Mouse (Mus musculus): ENCODE data around the gene Apom.
A peak's percentile ranks its signal among the peaks of the same experiment; 100 is the strongest.

The Apom gene

DNA sequence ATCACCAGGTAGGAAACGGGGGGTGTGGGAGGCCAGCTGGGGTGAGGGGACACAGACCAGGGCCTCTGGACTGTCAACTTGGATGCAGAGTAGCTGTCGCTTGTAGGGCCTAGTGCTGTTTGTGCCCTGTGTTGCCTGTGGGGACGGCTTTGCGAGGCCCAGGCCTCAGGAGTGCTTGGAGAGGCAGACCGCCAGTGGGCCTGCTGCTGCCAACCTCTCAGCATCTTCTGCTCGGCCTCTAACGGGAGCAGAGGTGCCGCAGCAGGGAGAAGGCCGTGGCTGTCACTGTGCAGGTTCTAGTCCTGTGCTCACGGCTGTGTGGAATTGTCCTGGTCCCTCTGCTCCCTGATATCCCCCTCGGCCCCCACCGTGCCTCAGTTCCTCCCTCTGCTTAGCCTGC is 35.3 kb downstream of the Apom start:
- DNase-seq (ENCODE audit: low read depth) = no peak

DNA sequence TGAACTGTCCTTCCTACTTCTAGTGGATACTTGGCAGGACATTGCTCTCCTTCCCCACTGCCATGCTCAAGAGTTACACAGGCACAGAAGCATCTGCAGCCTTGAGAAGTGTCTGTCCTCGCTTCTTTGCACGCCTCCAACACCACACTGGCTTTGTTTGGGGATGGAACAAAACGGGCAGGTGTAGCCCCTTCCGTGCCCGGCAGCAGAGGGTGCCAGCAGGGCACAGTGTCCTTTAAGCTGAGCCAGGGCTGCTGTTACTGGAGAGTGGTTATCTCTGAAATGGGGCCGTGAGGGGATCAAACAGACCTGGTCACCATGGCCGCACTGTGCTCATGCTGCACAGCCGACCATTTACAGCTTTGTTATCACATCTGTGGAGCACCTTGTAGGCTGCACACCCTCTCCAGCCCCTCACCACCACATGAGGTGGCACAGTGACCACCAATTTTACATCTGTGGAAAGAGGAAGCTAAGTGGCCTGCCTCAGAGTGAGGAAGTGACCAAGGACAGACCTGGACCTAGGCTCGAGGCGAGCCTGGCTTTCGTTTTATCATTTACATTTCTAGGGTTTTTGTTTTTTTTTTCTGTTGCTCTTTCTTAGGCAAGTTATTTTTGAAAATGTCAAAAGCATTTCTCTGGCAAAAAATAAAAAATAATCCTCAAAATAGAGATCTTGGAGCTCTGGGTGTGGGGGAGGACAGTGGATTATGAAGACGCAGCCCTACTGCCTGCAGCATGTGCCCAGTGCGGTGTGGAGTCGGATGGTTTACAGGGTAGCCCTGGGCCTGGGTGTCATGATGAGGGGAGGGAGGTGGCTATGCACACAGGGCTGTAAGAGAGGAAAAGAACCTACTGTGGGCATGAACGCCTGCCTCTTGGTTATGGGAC is 37.1 kb downstream of the Apom start:
- DNase-seq (ENCODE audit: low read depth) = no peak

DNA sequence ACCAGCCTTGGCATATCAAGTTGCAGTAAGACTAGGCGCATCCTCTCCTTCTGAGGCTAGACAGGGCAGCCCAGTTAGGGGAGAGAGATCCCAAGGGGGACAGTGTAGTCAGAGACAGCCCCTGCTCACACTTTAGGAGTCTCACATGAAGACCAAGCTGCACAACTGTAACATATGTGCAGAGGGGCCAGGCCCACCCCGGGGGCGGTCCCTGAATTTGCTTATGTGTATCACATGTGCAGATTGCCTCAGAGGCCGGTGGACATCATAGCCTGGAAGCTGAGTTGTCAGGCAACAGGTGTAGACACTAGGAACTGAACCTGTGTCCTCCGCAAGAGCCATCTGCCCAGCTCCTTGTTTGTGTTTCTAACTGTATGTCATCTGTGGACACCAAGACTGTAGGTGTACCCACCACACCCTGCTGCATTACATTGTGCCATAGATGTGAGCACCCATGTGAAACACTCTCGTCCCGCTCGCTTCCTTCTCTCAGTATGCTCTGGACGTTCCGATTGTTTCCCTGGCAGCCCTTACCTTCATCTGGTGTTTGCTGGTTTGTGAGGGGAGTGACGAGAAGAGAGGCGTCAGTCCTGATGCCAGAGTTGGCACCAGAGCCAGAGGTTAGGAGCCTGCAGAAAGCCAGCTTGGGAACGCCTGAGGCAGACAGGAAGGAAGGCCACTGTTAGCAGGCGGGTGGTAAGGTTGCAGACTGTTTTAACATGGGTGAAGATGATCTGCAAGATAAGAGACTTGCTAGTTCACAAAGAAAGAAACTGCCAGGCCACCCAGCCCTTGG is 39.2 kb downstream of the Apom start:
- DNase-seq (ENCODE audit: low read depth) = no peak

DNA sequence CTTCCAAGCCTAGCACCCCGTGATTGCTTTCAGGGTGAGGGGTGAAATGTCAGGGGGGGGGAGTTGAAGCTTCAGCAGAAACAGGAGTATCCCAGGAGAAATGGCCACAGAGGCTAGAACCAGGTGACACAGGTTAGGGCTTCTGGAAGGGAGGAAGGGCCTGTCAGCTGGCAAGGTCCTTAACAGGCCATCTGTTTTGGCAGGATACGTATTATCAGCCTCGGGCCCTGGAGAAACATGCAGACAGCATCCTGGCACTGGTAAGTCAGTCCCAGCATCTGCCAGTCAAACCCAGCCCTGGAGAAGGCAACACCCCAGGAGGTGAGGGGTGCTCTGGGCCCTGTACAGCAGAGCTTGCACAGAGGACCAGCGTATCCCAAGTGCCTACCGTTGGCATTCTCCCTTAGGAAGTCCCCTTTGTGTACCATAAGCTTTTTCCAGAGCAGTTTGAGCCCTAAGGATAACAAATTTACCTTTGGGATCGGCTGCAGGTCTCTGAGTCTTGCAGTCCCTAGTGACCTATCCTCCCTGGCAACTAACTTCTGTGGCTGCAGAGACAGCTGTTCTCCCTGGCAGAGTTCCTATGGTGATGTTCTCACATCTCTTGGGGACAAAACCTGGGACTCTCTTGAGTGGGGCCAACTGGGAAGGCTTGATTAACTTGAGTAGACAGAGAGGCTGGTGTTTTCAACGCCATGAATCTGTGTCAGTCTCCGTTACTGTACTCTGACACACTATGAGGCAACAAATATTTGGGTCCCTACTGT is 41.5 kb downstream of the Apom start:
- peak; percentile 30 for DNase-seq (ENCODE audit: low read depth)

DNA sequence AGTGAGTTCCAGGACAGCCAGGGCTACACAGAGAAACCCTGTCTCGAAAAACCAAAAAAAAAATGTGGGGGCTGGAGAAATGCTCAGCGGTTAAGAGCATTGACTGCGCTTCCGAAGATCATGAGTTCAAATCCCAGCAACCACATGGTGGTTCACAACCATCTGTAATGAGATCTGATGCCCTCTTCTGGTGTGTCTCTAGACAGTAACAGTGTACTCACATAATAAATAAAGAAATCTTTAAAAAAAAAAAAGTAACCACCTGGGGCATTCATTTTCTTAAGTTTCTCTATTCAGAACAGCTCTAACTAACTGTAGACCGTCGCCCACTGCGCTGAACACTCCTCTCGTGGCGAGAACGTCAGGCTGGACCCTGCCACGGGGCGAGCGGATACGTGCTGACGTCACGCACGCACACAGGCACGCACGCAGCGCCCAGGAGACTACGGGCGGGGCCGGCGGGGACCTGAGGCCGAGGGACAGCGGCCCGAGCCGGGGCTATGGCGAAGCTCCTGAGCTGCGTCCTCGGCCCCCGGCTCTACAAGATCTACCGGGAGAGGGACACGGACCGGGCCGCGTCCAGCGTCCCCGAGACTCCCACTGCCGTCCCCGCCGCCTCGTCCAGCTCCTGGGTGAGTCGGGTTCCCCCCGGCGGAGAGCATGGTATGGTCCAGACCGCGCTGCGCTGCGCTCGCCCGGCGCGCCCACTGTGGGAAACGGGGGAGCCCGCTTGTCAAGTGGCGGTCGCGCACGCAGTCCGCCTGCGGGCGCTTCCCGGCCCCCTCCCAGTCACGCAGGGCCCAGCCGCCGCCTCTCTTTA is 42.8 kb downstream of the Apom start, which contains the start of gene Abhd16a:
Gene Abhd16a (plus strand): TSS at position 439 of the 820 bp plus-strand sequence.
- DNase-seq (ENCODE audit: low read depth) = peak; percentile 97

DNA sequence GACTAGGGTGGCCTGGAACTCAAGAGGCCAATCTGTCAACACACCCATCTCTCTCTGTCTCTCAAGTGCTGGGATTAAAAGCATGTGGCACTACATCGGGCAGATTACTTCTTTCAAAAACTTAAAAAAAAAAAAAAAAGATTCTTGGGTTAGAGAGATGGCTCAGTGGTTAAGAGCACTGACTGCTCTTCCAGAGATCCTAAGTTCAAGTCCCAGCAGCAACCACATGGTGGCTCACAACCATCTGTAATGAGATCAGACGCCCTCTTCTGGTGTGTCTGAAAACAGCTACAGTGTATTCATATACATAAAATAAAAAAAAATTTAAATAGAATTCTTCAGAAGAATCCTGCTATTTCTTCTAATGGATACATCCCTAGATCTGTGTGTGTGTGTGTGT is 43.7 kb downstream of the Apom start:
- peak; percentile 35 for DNase-seq (ENCODE audit: low read depth)

DNA sequence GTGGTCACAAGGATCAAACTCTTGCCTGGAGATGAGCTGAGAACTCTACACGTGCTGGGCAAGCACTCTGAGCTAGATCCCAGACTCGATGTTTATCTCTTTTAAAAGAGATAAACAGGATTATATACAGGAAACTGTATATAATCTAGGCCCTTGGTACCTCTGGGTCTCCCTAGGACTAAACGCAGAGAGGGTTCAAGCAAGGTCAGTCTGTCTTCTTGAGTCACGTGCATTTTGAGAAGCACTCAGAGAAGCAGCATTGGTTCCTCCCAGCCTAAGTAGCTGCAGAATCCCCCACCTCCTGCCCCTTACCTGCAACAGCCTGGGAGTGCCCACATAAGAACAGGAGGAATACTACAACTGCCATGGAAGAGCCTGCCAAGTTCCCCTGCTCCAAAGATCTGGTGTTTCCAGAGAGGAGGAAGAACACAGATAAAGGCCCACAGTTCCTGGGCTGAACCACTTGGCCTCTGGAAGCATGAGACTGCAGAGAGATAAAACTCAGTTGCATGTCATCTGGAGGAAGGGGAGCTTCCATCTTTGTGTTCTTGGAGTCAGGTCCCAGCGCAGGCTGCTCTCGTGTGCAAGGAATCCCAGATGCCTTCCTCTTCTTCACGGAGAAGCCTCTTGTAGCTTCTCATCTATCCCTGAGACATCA is 46.5 kb downstream of the Apom start, which contains the start of gene Ly6g6f:
Gene Ly6g6f (minus strand): TSS at position 403 of the 658 bp plus-strand sequence.
- no peak for DNase-seq (ENCODE audit: low read depth)

DNA sequence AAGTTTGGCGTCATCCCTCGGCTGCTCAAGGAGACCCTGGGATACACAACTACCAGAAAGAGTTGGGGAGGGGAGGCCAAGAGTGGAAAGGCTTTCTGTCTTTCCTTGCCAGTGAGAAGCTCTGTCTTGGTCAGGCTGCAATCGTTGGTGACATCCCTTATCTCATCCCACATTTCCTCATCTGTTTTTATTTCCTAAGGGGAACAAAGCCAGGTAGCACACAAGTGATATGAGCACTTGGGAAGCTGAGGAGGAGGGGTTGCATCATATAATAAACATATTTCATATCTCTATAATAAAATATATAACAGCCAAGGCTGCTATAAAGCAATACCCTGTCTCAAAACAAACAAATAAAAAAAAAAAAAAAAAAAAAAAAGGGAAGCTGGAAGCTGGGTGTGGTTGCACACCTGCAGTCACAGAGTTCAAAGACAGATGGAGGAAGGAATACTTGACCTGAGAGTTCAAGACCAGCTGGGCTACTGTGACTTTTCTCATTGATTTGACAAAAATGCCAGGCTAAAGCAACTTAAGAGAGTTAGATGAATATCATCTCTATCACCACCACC is 47.8 kb downstream of the Apom start:
- no peak for DNase-seq (ENCODE audit: low read depth)

DNA sequence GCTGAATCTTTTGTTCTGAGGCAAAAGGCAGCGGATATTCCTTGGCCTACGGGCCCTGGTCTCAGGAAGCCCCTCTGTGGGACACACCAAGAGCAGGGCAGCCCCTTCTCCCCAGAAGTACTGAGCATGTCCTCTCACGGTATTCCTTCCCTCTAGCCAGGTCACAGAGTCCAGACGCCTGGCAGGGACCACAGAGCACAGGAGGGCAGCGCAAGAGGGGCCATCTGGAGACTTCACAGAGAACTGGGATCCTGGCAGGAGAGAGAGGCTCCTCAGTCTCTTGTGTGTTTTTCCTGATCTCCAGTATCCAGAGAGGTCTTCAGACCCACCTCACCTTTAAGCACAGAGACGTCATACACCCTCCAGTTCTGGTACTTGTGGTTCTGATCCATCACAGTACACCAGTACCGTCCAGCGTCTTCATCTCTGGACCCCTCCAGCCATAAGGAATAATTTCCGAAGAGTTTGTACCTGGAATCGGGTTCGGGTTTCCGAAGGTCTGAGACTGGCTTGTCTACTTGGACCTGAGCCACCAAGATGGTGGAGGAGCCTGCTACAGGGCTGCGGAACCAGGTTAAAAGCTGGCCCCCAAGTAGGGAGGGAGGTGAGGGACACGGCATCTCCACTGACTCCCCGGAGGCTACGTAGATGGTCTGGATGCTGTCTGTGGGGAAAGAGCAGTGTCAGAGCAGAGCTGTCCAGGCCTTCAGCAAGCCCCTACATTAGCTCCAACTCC is 48.8 kb downstream of the Apom start:
- DNase-seq (ENCODE audit: low read depth) = no peak

DNA sequence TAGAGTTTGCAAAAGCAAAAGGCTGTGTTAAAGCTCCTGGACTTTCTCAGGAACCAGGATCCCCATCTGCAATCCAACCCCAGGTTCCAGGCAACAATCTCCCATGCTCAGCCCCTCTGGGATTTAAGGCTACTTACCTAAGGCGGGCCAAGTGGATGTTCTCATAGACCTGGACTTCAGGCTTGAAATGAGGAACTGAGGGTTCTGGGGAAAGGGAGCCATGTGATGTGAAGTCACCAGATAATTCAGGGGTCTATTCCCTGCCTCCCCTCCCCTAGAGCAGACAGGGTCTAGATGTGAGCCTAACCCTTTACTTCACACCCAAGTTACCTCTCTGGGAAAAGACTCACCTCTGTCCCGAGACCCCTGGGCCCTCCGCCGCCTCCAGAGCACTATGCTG is 51.1 kb downstream of the Apom start:
- no peak for DNase-seq (ENCODE audit: low read depth)

DNA sequence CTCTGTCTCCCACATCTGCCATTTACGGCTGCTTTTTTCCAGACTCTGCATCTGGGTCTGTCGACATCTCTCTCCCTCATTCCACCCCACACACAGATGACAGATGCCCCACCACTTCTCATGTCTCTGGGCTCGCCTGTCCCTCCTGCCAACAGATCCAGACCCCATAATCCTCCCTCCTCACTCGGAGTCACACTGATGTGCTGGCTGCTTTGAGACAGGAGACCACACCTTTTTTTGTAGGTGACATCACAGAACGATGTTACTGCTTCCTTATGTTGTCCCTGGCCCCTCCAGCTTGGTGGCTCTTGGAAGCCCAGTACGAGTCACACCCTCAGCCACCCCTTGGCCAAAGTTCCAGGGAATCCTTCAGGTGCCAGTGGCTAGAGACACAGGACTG is 51.6 kb downstream of the Apom start:
- DNase-seq (ENCODE audit: low read depth) = no peak

DNA sequence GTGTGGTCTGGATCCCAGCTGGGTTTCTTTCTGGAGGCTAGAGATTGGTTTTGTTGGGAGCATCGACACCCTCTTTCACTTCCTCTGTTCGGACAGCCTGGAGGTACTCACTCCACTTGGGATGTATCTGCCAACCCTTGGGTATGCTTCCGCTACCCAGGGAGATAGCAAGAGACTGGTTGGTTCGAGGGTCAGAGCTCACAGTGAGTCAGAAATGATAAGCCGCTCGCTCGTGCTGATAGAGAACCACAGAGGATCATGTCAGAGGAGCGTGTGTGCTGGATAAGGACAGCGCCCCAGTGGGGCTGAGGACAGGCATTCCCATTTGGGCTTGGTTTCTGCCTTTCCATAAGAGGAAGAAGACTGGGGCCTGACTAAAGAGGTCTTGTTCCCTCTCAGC is 52.1 kb downstream of the Apom start:
- DNase-seq (ENCODE audit: low read depth) = no peak

Measured in naive thymus-derived CD4-positive, alpha-beta T cell, adult 2 months (primary cell).